8 mouse cellular contexts compared by ENCODE assay signal in the genomic region with DNA sequence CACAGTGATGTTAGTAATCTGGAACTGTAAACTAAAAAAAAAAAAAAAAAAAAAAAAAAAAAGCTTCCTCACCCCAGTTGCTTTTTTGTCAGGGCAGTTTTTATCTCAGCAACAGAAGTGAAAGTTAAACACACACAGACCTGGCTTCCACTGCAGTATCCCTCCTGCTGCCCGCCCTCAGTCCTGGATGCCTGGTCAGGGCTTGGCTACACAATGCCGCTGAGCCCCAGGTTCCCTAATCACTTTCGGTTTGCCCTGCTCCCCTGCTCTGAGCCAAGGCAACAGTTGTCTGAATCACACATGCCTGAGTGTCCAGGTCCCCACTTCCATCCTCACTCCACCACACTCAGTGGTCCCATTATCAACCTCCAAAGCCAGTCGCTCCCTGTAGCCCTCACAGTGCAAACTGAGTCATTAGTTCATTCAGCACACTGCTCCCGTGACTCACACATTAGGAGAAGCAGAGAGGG. TPM values are rescaled to one million over a fixed set of nuclear protein-coding genes. Genes with fewer than 3 reads are reported as not detected.
A peak's percentile ranks its signal among the peaks of the same experiment; 100 is the strongest.
DNase-seq lines count a peak whose midpoint lies in the region; ATAC-seq and TF ChIP-seq lines count a peak whose summit lies in the region.

No protein-coding gene starts in this region.

- no peaks in the 10 kb centered on the region for H3K9me3 ChIP-seq in lung, embryonic 14.5 days (ENCODE audit: low read depth, low read length)
- H3K9me3 ChIP-seq in kidney, embryonic 14.5 days (ENCODE audit: control insufficient read depth, low read length), result no peaks in the 10 kb centered on the region

- no peak overlapping the region; the same call in 1 of the 2 replicates for H3K9ac ChIP-seq in lung, embryonic 14.5 days
- no peak overlapping the region for H3K9ac ChIP-seq in kidney, embryonic 14.5 days (ENCODE audit: low read depth, low read length)

- no peak for TF ChIP-seq CTCF in lung, embryonic 14.5 days (IDR thresholded peaks at IDR 0.05; ENCODE audit: low read depth)

- peak overlapping the region; percentile 46 for H3K27ac ChIP-seq in lung, embryonic 14.5 days (ENCODE audit: low read depth)
- no peak overlapping the region for H3K27ac ChIP-seq in kidney, embryonic 14.5 days (ENCODE audit: low read depth, low read length)

- no peaks in the 10 kb centered on the region for H3K36me3 ChIP-seq in lung, embryonic 14.5 days (ENCODE audit: insufficient read depth)
- no peaks in the 10 kb centered on the region for H3K36me3 ChIP-seq in kidney, embryonic 14.5 days (ENCODE audit: control insufficient read depth, insufficient read depth, low read length)

- H3K4me1 ChIP-seq in lung, embryonic 14.5 days (ENCODE audit: insufficient read depth), result no peaks in the 10 kb centered on the region
- H3K4me1 ChIP-seq in kidney, embryonic 14.5 days (ENCODE audit: control insufficient read depth, insufficient read depth, low read length), result 0 out of 2 replicates have a peak, but pooled peaks cover 3% of the 10 kb centered on the region

- no peaks in the 10 kb centered on the region for H3K27me3 ChIP-seq in lung, embryonic 14.5 days (ENCODE audit: insufficient read depth, low read length)
- H3K27me3 ChIP-seq in kidney, embryonic 14.5 days (ENCODE audit: control insufficient read depth, insufficient read depth, low read length), result no peaks in the 10 kb centered on the region

- H3K4me2 ChIP-seq in lung, embryonic 14.5 days, result peak overlapping the region; percentile 45
- no peak overlapping the region for H3K4me2 ChIP-seq in kidney, embryonic 14.5 days (replicated peaks; ENCODE audit: low read depth, low read length)

- 0 out of 2 replicates have a peak, but pooled peaks have one; percentile 40 for ATAC-seq in lung, embryonic 14.5 days (ENCODE audit: insufficient read depth)
- ATAC-seq in frontal cortex, adult (ENCODE audit: low TSS enrichment), result no peak
- no peak for ATAC-seq in kidney, embryonic 14.5 days (ENCODE audit: low FRiP score, low TSS enrichment)

- intact Hi-C loops in heart, postnatal 14 days (cut with DNase I), result no loop called here

- WGBS in lung, embryonic 14.5 days, result 28% methylated on average over 5 of the region's 5 CpGs
- 70% methylated on average over 5 of the region's 5 CpGs for WGBS in kidney, embryonic 14.5 days

- H3K4me3 ChIP-seq in lung, embryonic 14.5 days (ENCODE audit: low read depth, low read length), result no peak overlapping the region
- no peak overlapping the region for H3K4me3 ChIP-seq in kidney, embryonic 14.5 days (ENCODE audit: low read length)

- DNase-seq in 3134 (ENCODE audit: extremely low read depth, insufficient read length, low spot score) (peak; percentile 47), NIH3T3 (ENCODE audit: low read depth) (peak; percentile 75)
- DNase-seq in heart, postnatal 14 days, result peak; percentile 11 to 18
- DNase-seq in lung, embryonic 14.5 days, result peak; percentile 27
- no peak for DNase-seq in layer of hippocampus, postnatal 10 days (ENCODE audit: low spot score in 2 of 2)
- DNase-seq in frontal cortex, postnatal 36 days (ENCODE audit: low spot score in 2 of 2), result no peak

RNA-seq across cellular contexts. Expression of gene Ets2, which starts 27.4 kb away (rescaled TPM):
- 100 to 1,000 TPM in 1 of 2 experiments, 10 to 100 TPM in 1; 100.0 to 103 TPM for total RNA-seq in heart, postnatal 14 days (2021)
- polyA plus RNA-seq in lung, embryonic 14.5 days (2014; fragmentation: Nextera tagmentation; extraction: Ambion mirVana), result 72.6 and 74.7 TPM in 2 replicates
- total RNA-seq in layer of hippocampus, postnatal 10 days (2021), result 10 to 100 TPM; 40.0 to 40.6 TPM
- polyA plus RNA-seq in kidney, embryonic 14.5 days (2014; fragmentation: Nextera tagmentation; extraction: Ambion mirVana), result 30.3 and 46.5 TPM in 2 replicates

Comparison
In these comparisons a context has a peak if more than half of its experiments do, and no peak if none do; other contexts are left out.
1. DNase-seq: peak in 3134 (single experiment), NIH3T3 (single experiment), heart, postnatal 14 days (2 of 2) and lung, embryonic 14.5 days (single experiment); none in layer of hippocampus, postnatal 10 days (0 of 2) and frontal cortex, postnatal 36 days (0 of 2).